In genomic region chr11:120232230-120233097, GRCm38 (mm10) we compare ENCODE assay signal across 8 mouse cellular contexts. TPM values are rescaled to one million over a fixed set of nuclear protein-coding genes. Genes with fewer than 3 reads are reported as not detected.
A peak's percentile ranks its signal among the peaks of the same experiment; 100 is the strongest.
DNase-seq lines count a peak whose midpoint lies in the region; ATAC-seq lines count a peak whose summit lies in the region.

Gene Bahcc1 (plus strand): TSS chr11:120232947.

- peak; percentile 41 to 58 for DNase-seq in CD8-positive naive resting alpha-beta T cell, adult 2 months (ENCODE audit: low read depth in 2 of 2, low spot score in 2 of 2)
- DNase-seq in c-Kit-positive CD71-positive TER-119-negative erythroid progenitor cells, embryonic 14.5 days (ENCODE audit: low read depth) = peak; percentile 97
- DNase-seq in forebrain, embryonic 11.5 days (ENCODE audit: low spot score) = peak; percentile 100
- peak; percentile 100 for DNase-seq in kidney, postnatal 36 days
- DNase-seq in telencephalon, adult 2 months (ENCODE audit: low read depth, low spot score) = peak; percentile 99

- H3K4me2 ChIP-seq in forebrain, embryonic 11.5 days (ENCODE audit: low read depth, low read length, severe bottlenecking) = peak within 1 kb of the TSS; percentile 99
- H3K4me2 ChIP-seq in heart, embryonic 16.5 days (ENCODE audit: low read depth, low read length) = peak within 1 kb of the TSS; percentile 90
- H3K4me2 ChIP-seq in liver, embryonic 15.5 days = peak within 1 kb of the TSS; percentile 83
- H3K4me2 ChIP-seq in neural tube, embryonic 12.5 days (replicated peaks) = peak within 1 kb of the TSS; percentile 98

- H3K36me3 ChIP-seq in forebrain, embryonic 11.5 days (ENCODE audit: control insufficient read depth, insufficient read depth, low read length) = no peaks in the 10 kb centered on the region
- H3K36me3 ChIP-seq in heart, embryonic 16.5 days (ENCODE audit: control insufficient read depth, insufficient read depth) = no peaks in the 10 kb centered on the region
- no peaks in the 10 kb centered on the region for H3K36me3 ChIP-seq in liver, embryonic 15.5 days (replicated peaks)
- peaks cover 6% of the 10 kb centered on the region for H3K36me3 ChIP-seq in neural tube, embryonic 12.5 days

- H3K4me1 ChIP-seq in forebrain, embryonic 11.5 days (replicated peaks; ENCODE audit: control insufficient read depth, insufficient read depth, low read length) = peaks cover 23% of the 10 kb centered on the region
- peaks cover 31% of the 10 kb centered on the region for H3K4me1 ChIP-seq in heart, embryonic 16.5 days (ENCODE audit: control insufficient read depth, insufficient read depth, low read length)
- H3K4me1 ChIP-seq in liver, embryonic 15.5 days (replicated peaks) = peaks cover 92% of the 10 kb centered on the region
- H3K4me1 ChIP-seq in neural tube, embryonic 12.5 days = peaks cover 35% of the 10 kb centered on the region

- H3K4me3 ChIP-seq in forebrain, embryonic 11.5 days (ENCODE audit: low read depth, low read length) = peak within 1 kb of the TSS; percentile 96
- H3K4me3 ChIP-seq in heart, embryonic 16.5 days (ENCODE audit: low read length) = peak within 1 kb of the TSS; percentile 73
- peak within 1 kb of the TSS; percentile 64 for H3K4me3 ChIP-seq in liver, embryonic 15.5 days (replicated peaks)
- peak within 1 kb of the TSS; percentile 97 for H3K4me3 ChIP-seq in neural tube, embryonic 12.5 days

- peak within 1 kb of the TSS; percentile 100 for H3K9ac ChIP-seq in forebrain, embryonic 11.5 days (ENCODE audit: low read length)
- peak within 1 kb of the TSS; percentile 99 for H3K9ac ChIP-seq in heart, embryonic 16.5 days (ENCODE audit: low read length)
- peak within 1 kb of the TSS; percentile 56 for H3K9ac ChIP-seq in liver, embryonic 15.5 days
- H3K9ac ChIP-seq in neural tube, embryonic 12.5 days = peak within 1 kb of the TSS; percentile 100

- ATAC-seq in forebrain, embryonic 11.5 days (replicated peaks; ENCODE audit: low FRiP score) = peak; percentile 89
- peak; percentile 86 for ATAC-seq in heart, embryonic 16.5 days (replicated peaks; ENCODE audit: extremely low read depth, insufficient read depth, low FRiP score)
- peak; percentile 90 for ATAC-seq in liver, embryonic 15.5 days (ENCODE audit: insufficient read depth)
- peak; percentile 84 for ATAC-seq in neural tube, embryonic 12.5 days (ENCODE audit: low FRiP score, low read depth)

- no peaks in the 10 kb centered on the region for H3K27me3 ChIP-seq in forebrain, embryonic 11.5 days (ENCODE audit: control insufficient read depth, insufficient read depth, low read length)
- no peaks in the 10 kb centered on the region for H3K27me3 ChIP-seq in heart, embryonic 16.5 days (ENCODE audit: control insufficient read depth, insufficient read depth, low read length)
- H3K27me3 ChIP-seq in liver, embryonic 15.5 days = peaks cover 98% of the 10 kb centered on the region
- H3K27me3 ChIP-seq in neural tube, embryonic 12.5 days (replicated peaks) = no peaks in the 10 kb centered on the region

- WGBS in forebrain, embryonic 11.5 days = 2% methylated on average over 36 of the region's 36 CpGs
- WGBS in heart, embryonic 16.5 days = 2% methylated on average over 36 of the region's 36 CpGs
- WGBS in liver, embryonic 15.5 days (ENCODE audit: insufficient replicate concordance) = 2% methylated on average over 36 of the region's 36 CpGs
- 2% methylated on average over 36 of the region's 36 CpGs for WGBS in neural tube, embryonic 12.5 days

- H3K27ac ChIP-seq in forebrain, embryonic 11.5 days (ENCODE audit: low read depth, low read length) = peak within 1 kb of the TSS; percentile 99
- H3K27ac ChIP-seq in heart, embryonic 16.5 days (ENCODE audit: low read length) = peak within 1 kb of the TSS; percentile 85
- H3K27ac ChIP-seq in liver, embryonic 15.5 days (replicated peaks) = peak within 1 kb of the TSS; percentile 66
- H3K27ac ChIP-seq in neural tube, embryonic 12.5 days = peak within 1 kb of the TSS; percentile 93

- no peaks in the 10 kb centered on the region for H3K9me3 ChIP-seq in forebrain, embryonic 11.5 days (ENCODE audit: control insufficient read depth, low read length)
- H3K9me3 ChIP-seq in heart, embryonic 16.5 days (replicated peaks; ENCODE audit: control insufficient read depth, low read length) = no peaks in the 10 kb centered on the region
- no peaks in the 10 kb centered on the region for H3K9me3 ChIP-seq in liver, embryonic 15.5 days (replicated peaks)
- no peaks in the 10 kb centered on the region for H3K9me3 ChIP-seq in neural tube, embryonic 12.5 days

RNA-seq across cellular contexts. Expression of gene Bahcc1, which starts in this region (rescaled TPM):
- 25.2 and 30.3 TPM in 2 replicates for polyA plus RNA-seq in forebrain, embryonic 11.5 days (2014; fragmentation: Nextera tagmentation; extraction: Ambion mirVana)
- polyA plus RNA-seq in heart, embryonic 16.5 days (2015; fragmentation: Nextera tagmentation; extraction: Ambion mirVana) = 4.6 and 4.7 TPM in 2 replicates
- polyA plus RNA-seq in liver, embryonic 15.5 days (2015; fragmentation: Nextera tagmentation; extraction: Ambion mirVana) = 0.91 and 1.0 TPM in 2 replicates
- polyA plus RNA-seq in neural tube, embryonic 12.5 days (2016; fragmentation: Nextera tagmentation; extraction: Ambion mirVana) = 21.6 and 22.8 TPM in 2 replicates

Comparison
In these comparisons a context has a peak if more than half of its experiments do, and no peak if none do; other contexts are left out.
1. Peak in every context shown above with its lines: DNase-seq, ATAC-seq, H3K4me3 ChIP-seq and H3K27ac ChIP-seq.
2. DNase-seq: peak in every context shown above with its lines; median percentile 100 in forebrain, embryonic 11.5 days; 100 in kidney, postnatal 36 days; 99 in telencephalon, adult 2 months; 97 in c-Kit-positive CD71-positive TER-119-negative erythroid progenitor cells, embryonic 14.5 days; 50 in CD8-positive naive resting alpha-beta T cell, adult 2 months.